Mouse (Mus musculus) lung, embryonic 14.5 days (tissue): ENCODE measurements around the gene Gm5089. TPM values are rescaled to one million over a fixed set of nuclear protein-coding genes. Genes with fewer than 3 reads are reported as not detected.

Experiments
- ATAC-seq: fragments of 200-750 bp; cut with Nextera tagmentation; 2 replicates; pipeline ENCODE4 v1.8.0; 2017; ENCODE audit warnings: mild to moderate bottlenecking, moderate TSS enrichment, moderate library complexity; ENCODE audit not compliant: insufficient read depth
- DNase-seq: peaks from one replicate; pipeline ENCODE4 v3.0.0-alpha.2; 2015
- H3K27ac ChIP-seq: fragments of 300-500 bp; sonication (generic); 2 replicates; pipeline ENCODE4 v1.5.1; 2014; ENCODE audit warnings: low read depth, mild to moderate bottlenecking, moderate library complexity
- H3K27me3 ChIP-seq: fragments of 300-500 bp; sonication (generic); 2 replicates; pipeline ENCODE4 v1.6.1; 2014; ENCODE audit warnings: low read length, control low read depth; ENCODE audit not compliant: insufficient read depth
- H3K36me3 ChIP-seq: fragments of 300-500 bp; sonication (generic); 2 replicates; pipeline ENCODE4 v1.6.1; 2014; ENCODE audit warnings: control low read depth; ENCODE audit not compliant: insufficient read depth
- H3K4me1 ChIP-seq: fragments of 300-500 bp; sonication (generic); 2 replicates; pipeline ENCODE4 v1.6.1; 2014; ENCODE audit warnings: antibody characterized with exemption, control low read depth; ENCODE audit not compliant: insufficient read depth
- H3K4me2 ChIP-seq: fragments of 300-500 bp; sonication (generic); 2 replicates; pipeline ENCODE4 v1.6.1; 2014; ENCODE audit warnings: mild to moderate bottlenecking
- H3K4me3 ChIP-seq: fragments of 300-500 bp; sonication (generic); 2 replicates; pipeline ENCODE4 v1.5.1; 2014; ENCODE audit warnings: low read depth, low read length
- H3K9ac ChIP-seq: fragments of 300-500 bp; sonication (generic); 2 replicates; pipeline ENCODE4 v1.6.1; 2014
- H3K9me3 ChIP-seq: fragments of 300-500 bp; sonication (generic); 2 replicates; pipeline ENCODE4 v1.6.1; 2016; ENCODE audit warnings: low read depth, low read length, control low read depth
- CTCF ChIP-seq: IDR thresholded peaks from 2 replicates; pipeline ENCODE4 v1.5.1; 2016; ENCODE audit warnings: antibody characterized with exemption, low read depth
- WGBS: fragments of 180-500 bp; shearing (Covaris S2); extraction: QIAGEN DNeasy Blood & Tissue Kit; methylation state at CpG from one replicate; pipeline ENCODE4 v1.1.7; 2014; 5-methylcytosine and 5-hydroxymethylcytosine counted together
- polyA plus RNA-seq: library from polyadenylated mRNA; unstranded; fragments of >200 nt; fragmentation: Nextera tagmentation; extraction: Ambion mirVana; gene quantifications from 2 replicates; pipeline ENCODE4 v1.2.1, GENCODE M21; 2014

Gene Gm5089
- polyA plus RNA-seq, 1 experiment from 2014 or later, result not detected

- no peak overlapping the region for H3K4me2 ChIP-seq
- WGBS, result 79% methylated on average over 3 of the region's 3 CpGs
- H3K9me3 ChIP-seq, result no peaks in the 10 kb centered on the region
- H3K27ac ChIP-seq, result no peak overlapping the region
- H3K36me3 ChIP-seq, result no peaks in the 10 kb centered on the region
- peaks cover 55% of the 10 kb centered on the region for H3K27me3 ChIP-seq
- H3K9ac ChIP-seq, result no peak overlapping the region
- ATAC-seq, result no peak
- no peak for DNase-seq
- TF ChIP-seq CTCF, result no peak
- H3K4me3 ChIP-seq, result no peak overlapping the region
- 0 out of 2 replicates have a peak, but pooled peaks cover 7% of the 10 kb centered on the region for H3K4me1 ChIP-seq
These were observed 47.4 kb downstream of the Gm5089 start for GRCm38 (mm10) chr14:122403422-122403940.

GRCm38 (mm10) chr14:122402716-122403258 is 48.1 kb downstream of the Gm5089 start:
- peaks cover 48% of the 10 kb centered on the region for H3K27me3 ChIP-seq
- no peaks in the 10 kb centered on the region for H3K36me3 ChIP-seq
- TF ChIP-seq CTCF, result no peak
- no peak overlapping the region for H3K4me2 ChIP-seq
- DNase-seq, result no peak
- H3K27ac ChIP-seq, result no peak overlapping the region
- no peak for ATAC-seq
- H3K9me3 ChIP-seq, result no peaks in the 10 kb centered on the region
- H3K4me3 ChIP-seq, result no peak overlapping the region
- WGBS, result 55% methylated on average over 12 of the region's 12 CpGs
- H3K9ac ChIP-seq, result no peak overlapping the region
- H3K4me1 ChIP-seq, result 0 out of 2 replicates have a peak, but pooled peaks cover 7% of the 10 kb centered on the region

- Histone ChIP-seq H3K27ac (no peak overlapping the region), H3K9me3 (no peaks in the 10 kb centered on the region), H3K4me1 (0 out of 2 replicates have a peak, but pooled peaks cover 7% of the 10 kb centered on the region), H3K4me2 (no peak overlapping the region), H3K9ac (no peak overlapping the region), H3K4me3 (no peak overlapping the region), H3K27me3 (peaks cover 39% of the 10 kb centered on the region), H3K36me3 (no peaks in the 10 kb centered on the region)
- ATAC-seq, result no peak
- DNase-seq, result no peak
- WGBS, result 51% methylated on average over 11 of the region's 11 CpGs
- TF ChIP-seq CTCF, result no peak
These were observed 49.0 kb downstream of the Gm5089 start for GRCm38 (mm10) chr14:122401886-122402285.

- Histone ChIP-seq H3K9me3 (no peaks in the 10 kb centered on the region), H3K27ac (no peak overlapping the region), H3K4me2 (no peak overlapping the region), H3K4me3 (no peak overlapping the region), H3K27me3 (peaks cover 19% of the 10 kb centered on the region; the same call in 1 of the 2 replicates), H3K9ac (no peak overlapping the region), H3K4me1 (no peaks in the 10 kb centered on the region), H3K36me3 (no peaks in the 10 kb centered on the region)
- DNase-seq, result no peak
- 89% methylated on average over 5 of the region's 5 CpGs for WGBS
- no peak for ATAC-seq
- no peak for TF ChIP-seq CTCF
These were observed 51.0 kb downstream of the Gm5089 start for GRCm38 (mm10) chr14:122399906-122400305.

GRCm38 (mm10) chr14:122398676-122399075 is 52.2 kb downstream of the Gm5089 start:
- H3K9ac ChIP-seq, result no peak overlapping the region
- H3K27me3 ChIP-seq, result peaks cover 12% of the 10 kb centered on the region; the same call in 1 of the 2 replicates
- no peak for TF ChIP-seq CTCF
- no peaks in the 10 kb centered on the region for H3K36me3 ChIP-seq
- no peak for ATAC-seq
- no peak overlapping the region for H3K4me3 ChIP-seq
- H3K9me3 ChIP-seq, result no peaks in the 10 kb centered on the region
- H3K4me2 ChIP-seq, result no peak overlapping the region
- 66% methylated on average over 4 of the region's 4 CpGs for WGBS
- no peaks in the 10 kb centered on the region for H3K4me1 ChIP-seq
- no peak for DNase-seq
- no peak overlapping the region for H3K27ac ChIP-seq

GRCm38 (mm10) chr14:122393119-122393518 is 57.8 kb downstream of the Gm5089 start:
- no peaks in the 10 kb centered on the region for H3K36me3 ChIP-seq
- no peaks in the 10 kb centered on the region for H3K9me3 ChIP-seq
- no peaks in the 10 kb centered on the region for H3K4me1 ChIP-seq
- no peak for DNase-seq
- no peak for ATAC-seq
- H3K27me3 ChIP-seq, result no peaks in the 10 kb centered on the region
- no peak for TF ChIP-seq CTCF
- H3K27ac ChIP-seq, result no peak overlapping the region
- no peak overlapping the region for H3K9ac ChIP-seq
- 88% methylated on average over 1 of the region's 1 CpGs for WGBS
- H3K4me3 ChIP-seq, result no peak overlapping the region
- no peak overlapping the region for H3K4me2 ChIP-seq

- H3K36me3 ChIP-seq, result no peaks in the 10 kb centered on the region
- no peak for TF ChIP-seq CTCF
- H3K4me2 ChIP-seq, result no peak overlapping the region
- no peak for DNase-seq
- H3K4me3 ChIP-seq, result no peak overlapping the region
- no peaks in the 10 kb centered on the region for H3K27me3 ChIP-seq
- H3K9me3 ChIP-seq, result no peaks in the 10 kb centered on the region
- WGBS, result 25% methylated on average over 4 of the region's 4 CpGs
- H3K4me1 ChIP-seq, result no peaks in the 10 kb centered on the region
- ATAC-seq, result no peak
- no peak overlapping the region for H3K9ac ChIP-seq
- H3K27ac ChIP-seq, result no peak overlapping the region
These were observed 60.0 kb downstream of the Gm5089 start for GRCm38 (mm10) chr14:122390935-122391334.
